Mouse (Mus musculus) spleen, embryonic (tissue): Measurements from ENCODE around the gene Bsph2.

Experiments used
- CTCF ChIA-PET: fragments of 350-600 bp; sonication (Branson Sonifier 250); formaldehyde crosslinking; loops from one replicate; lab custom pipeline; 2022; lab: Charles Lee

Gene Bsph2

DNA sequence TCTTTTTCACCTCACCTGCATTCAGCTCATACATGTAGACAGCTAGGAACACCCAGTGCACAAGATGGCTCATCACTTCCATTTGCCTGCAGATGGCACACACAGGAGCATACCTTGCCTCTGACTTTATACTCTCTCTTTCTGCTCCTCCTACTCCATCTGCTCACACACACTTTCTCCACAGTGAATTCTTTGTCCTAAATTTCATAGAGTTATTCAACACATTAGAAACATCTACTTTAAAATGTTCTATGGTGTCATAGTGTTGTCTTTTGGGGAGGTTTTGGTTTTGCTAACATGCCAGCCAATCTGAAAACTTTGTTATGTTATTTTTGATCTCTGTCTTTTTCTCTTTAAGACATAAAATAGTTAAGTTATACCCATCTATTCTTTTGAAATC is at the start of gene Bsph2:
Gene Bsph2 (minus strand): TSS at position 101 of the 400 bp plus-strand sequence.
- CTCF ChIA-PET = no interaction called here

DNA sequence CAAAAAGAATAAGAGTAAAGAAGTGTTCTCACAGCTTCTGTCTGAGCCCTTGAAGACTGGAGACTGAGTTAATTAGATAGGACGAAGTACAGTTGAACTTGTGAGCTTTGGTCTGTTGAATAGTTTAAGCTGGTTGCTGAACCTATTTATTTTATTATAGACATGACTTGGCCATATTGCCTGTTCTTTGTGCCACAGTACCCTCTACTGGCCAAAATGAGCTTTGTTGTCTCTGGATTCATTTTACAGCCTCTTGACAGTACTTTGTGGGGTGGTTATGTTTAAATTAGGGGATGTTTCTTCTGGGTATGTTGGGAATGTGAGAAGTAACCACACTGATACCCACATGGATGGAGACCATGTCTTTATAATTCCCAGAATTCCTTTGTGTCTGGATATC is 59.3 kb downstream of the Bsph2 start:
- CTCF ChIA-PET = no interaction called here
